Mouse (Mus musculus) liver, postnatal 0 days (tissue): ENCODE data around the gene Mta3.

Source experiments
- CTCF ChIP-seq: sonication (generic); IDR thresholded peaks from 2 replicates; pipeline ENCODE4 v1.5.1; 2016; ENCODE audit warnings: antibody characterized with exemption, low read depth
- EP300 ChIP-seq: IDR thresholded peaks from 2 replicates; pipeline ENCODE4 v1.6.1; 2016; ENCODE audit warnings: antibody characterized with exemption, low read depth, mild to moderate bottlenecking

GRCm38 (mm10) chr17:83664761-83665160 lies 41.2 kb upstream of the Mta3 start:
- TF ChIP-seq CTCF, result no peak
- no peak for TF ChIP-seq EP300
